Mouse (Mus musculus) small intestine, adult 2 months (tissue): ENCODE data around the gene Tdp1.
A peak's percentile ranks its signal among the peaks of the same experiment; 100 is the strongest.

Experiments used
- CTCF ChIP-seq: fragments of 200-500 bp; IDR thresholded peaks from 2 replicates; pipeline ENCODE4 v1.5.1; 2012; ENCODE audit warnings: low read depth, mild to moderate bottlenecking, control low read depth, inconsistent platforms, low read length, moderate library complexity, mixed read lengths; ENCODE audit not compliant: insufficient replicate concordance, insufficient read length; ENCODE audit errors: extremely low read depth
- POLR2A ChIP-seq: fragments of 200-500 bp; IDR thresholded peaks from 2 replicates; pipeline ENCODE4 v1.6.1; 2012; ENCODE audit warnings: low read depth, mild to moderate bottlenecking, control low read depth, inconsistent platforms, low read length, moderate library complexity

- TF ChIP-seq POLR2A (no peak), CTCF (peak; percentile 32; the same call in 1 of the 2 replicates)
Measured at GRCm38 (mm10) chr12:99973659-99974058, 89.3 kb downstream of the Tdp1 start.
